Mouse (Mus musculus): ENCODE results near the gene Slc1a7. TPM values are rescaled to one million over a fixed set of nuclear protein-coding genes. Genes with fewer than 3 reads are reported as not detected.
A peak's percentile ranks its signal among the peaks of the same experiment; 100 is the strongest.

The Slc1a7 gene
- polyA plus RNA-seq, 1 experiment from 2014 or later, result not detected

- 71% methylated on average over 19 of the region's 19 CpGs for WGBS
- no peak for ATAC-seq (ENCODE audit: low read depth)
- no peak overlapping the region for H3K9ac ChIP-seq
- no peaks in the 10 kb centered on the region for H3K4me1 ChIP-seq (replicated peaks)
- no peak overlapping the region for H3K4me2 ChIP-seq
- H3K9me3 ChIP-seq, result no peaks in the 10 kb centered on the region
- H3K27me3 ChIP-seq, result no peaks in the 10 kb centered on the region
- no peak overlapping the region for H3K4me3 ChIP-seq
- H3K36me3 ChIP-seq, result peaks cover 67% of the 10 kb centered on the region
- H3K27ac ChIP-seq (replicated peaks), result no peak overlapping the region
These were observed 77.3 kb downstream of the Slc1a7 start for GRCm38 (mm10) chr4:108045136-108046107.

GRCm38 (mm10) chr4:108046136-108046535 is 78.0 kb downstream of the Slc1a7 start:
- H3K4me2 ChIP-seq, result no peak overlapping the region
- no peak overlapping the region for H3K27ac ChIP-seq (replicated peaks)
- H3K4me1 ChIP-seq (replicated peaks), result no peaks in the 10 kb centered on the region
- H3K36me3 ChIP-seq, result peaks cover 74% of the 10 kb centered on the region
- H3K9ac ChIP-seq, result no peak overlapping the region
- H3K4me3 ChIP-seq, result no peak overlapping the region
- WGBS, result 89% methylated on average over 8 of the region's 8 CpGs
- ATAC-seq (ENCODE audit: low read depth), result no peak
- H3K27me3 ChIP-seq, result no peaks in the 10 kb centered on the region
- H3K9me3 ChIP-seq, result no peaks in the 10 kb centered on the region

GRCm38 (mm10) chr4:108051687-108052274 is 83.6 kb downstream of the Slc1a7 start:
- no peak overlapping the region for H3K4me2 ChIP-seq
- no peak overlapping the region for H3K27ac ChIP-seq (replicated peaks)
- WGBS, result 83% methylated on average over 10 of the region's 10 CpGs
- H3K27me3 ChIP-seq, result no peaks in the 10 kb centered on the region
- no peak overlapping the region for H3K4me3 ChIP-seq
- H3K4me1 ChIP-seq (replicated peaks), result no peaks in the 10 kb centered on the region
- H3K9ac ChIP-seq, result no peak overlapping the region
- no peak for ATAC-seq (ENCODE audit: low read depth)
- H3K9me3 ChIP-seq, result no peaks in the 10 kb centered on the region
- H3K36me3 ChIP-seq, result peaks cover 92% of the 10 kb centered on the region

GRCm38 (mm10) chr4:108052673-108053072 is 84.5 kb downstream of the Slc1a7 start:
- no peak for ATAC-seq (ENCODE audit: low read depth)
- no peak overlapping the region for H3K9ac ChIP-seq
- no peak overlapping the region for H3K4me3 ChIP-seq
- no peaks in the 10 kb centered on the region for H3K27me3 ChIP-seq
- no peak overlapping the region for H3K27ac ChIP-seq (replicated peaks)
- 91% methylated on average over 8 of the region's 8 CpGs for WGBS
- no peaks in the 10 kb centered on the region for H3K4me1 ChIP-seq (replicated peaks)
- H3K4me2 ChIP-seq, result no peak overlapping the region
- H3K9me3 ChIP-seq, result no peaks in the 10 kb centered on the region
- H3K36me3 ChIP-seq, result peaks cover 89% of the 10 kb centered on the region

- no peaks in the 10 kb centered on the region for H3K27me3 ChIP-seq
- peaks cover 77% of the 10 kb centered on the region for H3K36me3 ChIP-seq
- WGBS, result 94% methylated on average over 10 of the region's 10 CpGs
- no peak overlapping the region for H3K9ac ChIP-seq
- peaks cover 12% of the 10 kb centered on the region; the same call in 1 of the 2 replicates for H3K4me1 ChIP-seq (replicated peaks)
- no peak for ATAC-seq (ENCODE audit: low read depth)
- no peaks in the 10 kb centered on the region for H3K9me3 ChIP-seq
- no peak overlapping the region for H3K4me2 ChIP-seq
- no peak overlapping the region for H3K27ac ChIP-seq (replicated peaks)
- no peak overlapping the region for H3K4me3 ChIP-seq
These were observed 87.7 kb downstream of the Slc1a7 start for GRCm38 (mm10) chr4:108055873-108056272.

- Histone ChIP-seq H3K4me2 (no peak overlapping the region), H3K27ac (replicated peaks) (no peak overlapping the region), H3K4me1 (replicated peaks) (peaks cover 12% of the 10 kb centered on the region; the same call in 1 of the 2 replicates), H3K27me3 (no peaks in the 10 kb centered on the region), H3K9me3 (no peaks in the 10 kb centered on the region), H3K4me3 (no peak overlapping the region), H3K9ac (no peak overlapping the region), H3K36me3 (peaks cover 67% of the 10 kb centered on the region)
- 93% methylated on average over 2 of the region's 2 CpGs for WGBS
- ATAC-seq (ENCODE audit: low read depth), result no peak
These were observed 89.1 kb downstream of the Slc1a7 start for GRCm38 (mm10) chr4:108057247-108057646.

- H3K4me2 ChIP-seq, result no peak overlapping the region
- WGBS, result 90% methylated on average over 10 of the region's 10 CpGs
- no peak overlapping the region for H3K27ac ChIP-seq (replicated peaks)
- no peak for ATAC-seq (ENCODE audit: low read depth)
- no peak overlapping the region for H3K4me3 ChIP-seq
- H3K4me1 ChIP-seq (replicated peaks), result peaks cover 12% of the 10 kb centered on the region; the same call in 1 of the 2 replicates
- H3K27me3 ChIP-seq, result no peaks in the 10 kb centered on the region
- no peak overlapping the region for H3K9ac ChIP-seq
- no peaks in the 10 kb centered on the region for H3K9me3 ChIP-seq
- H3K36me3 ChIP-seq, result peaks cover 66% of the 10 kb centered on the region
These were observed 90.0 kb downstream of the Slc1a7 start for GRCm38 (mm10) chr4:108058166-108058565.

- Histone ChIP-seq H3K27ac (replicated peaks) (peak overlapping the region; percentile 54), H3K4me1 (replicated peaks) (peaks cover 12% of the 10 kb centered on the region; the same call in 1 of the 2 replicates), H3K9me3 (no peaks in the 10 kb centered on the region), H3K4me3 (no peak overlapping the region), H3K36me3 (peaks cover 66% of the 10 kb centered on the region), H3K9ac (no peak overlapping the region), H3K4me2 (peak overlapping the region; percentile 17; the same call in 1 of the 2 replicates), H3K27me3 (no peaks in the 10 kb centered on the region)
- ATAC-seq (ENCODE audit: low read depth), result no peak
- WGBS, result 45% methylated on average over 19 of the region's 19 CpGs
These were observed 91.7 kb downstream of the Slc1a7 start for GRCm38 (mm10) chr4:108059601-108060379.

GRCm38 (mm10) chr4:108060774-108061173 is 92.6 kb downstream of the Slc1a7 start:
- Histone ChIP-seq H3K27ac (replicated peaks) (no peak overlapping the region), H3K9me3 (no peaks in the 10 kb centered on the region), H3K4me2 (no peak overlapping the region), H3K4me3 (no peak overlapping the region), H3K9ac (no peak overlapping the region), H3K36me3 (peaks cover 63% of the 10 kb centered on the region), H3K4me1 (replicated peaks) (peaks cover 12% of the 10 kb centered on the region; the same call in 1 of the 2 replicates), H3K27me3 (no peaks in the 10 kb centered on the region)
- 70% methylated on average over 4 of the region's 4 CpGs for WGBS
- no peak for ATAC-seq (ENCODE audit: low read depth)

- ATAC-seq (ENCODE audit: low read depth), result no peak
- WGBS, result 94% methylated on average over 5 of the region's 5 CpGs
- Histone ChIP-seq H3K4me1 (replicated peaks) (peaks cover 12% of the 10 kb centered on the region; the same call in 1 of the 2 replicates), H3K9me3 (no peaks in the 10 kb centered on the region), H3K4me3 (no peak overlapping the region), H3K27me3 (no peaks in the 10 kb centered on the region), H3K36me3 (peaks cover 66% of the 10 kb centered on the region), H3K27ac (replicated peaks) (no peak overlapping the region), H3K9ac (no peak overlapping the region), H3K4me2 (no peak overlapping the region)
These were observed 94.4 kb downstream of the Slc1a7 start for GRCm38 (mm10) chr4:108062524-108062923.
